Mouse (Mus musculus) common myeloid progenitor, adult 5-6 weeks (primary cell): ENCODE results near the gene Iqcj. TPM values are rescaled to one million over a fixed set of nuclear protein-coding genes. Genes with fewer than 3 reads are reported as not detected.
A peak's percentile ranks its signal among the peaks of the same experiment; 100 is the strongest.

Experiments
- ATAC-seq: replicated peaks from 2 replicates; pipeline ENCODE4 v1.8.0; 2016; ENCODE audit warnings: low read depth, mild to moderate bottlenecking, moderate TSS enrichment, inconsistent platforms; ENCODE audit not compliant: poor library complexity, severe bottlenecking
- total RNA-seq: library from RNA; stranded (forward); fragments of 200-1000, 187-1606 nt; gene quantifications from 2 replicates; pipeline ENCODE4 v1.2.3, GENCODE M21; 2017

Iqcj gene
- total RNA-seq, 1 experiment from 2014 or later: not detected

DNA sequence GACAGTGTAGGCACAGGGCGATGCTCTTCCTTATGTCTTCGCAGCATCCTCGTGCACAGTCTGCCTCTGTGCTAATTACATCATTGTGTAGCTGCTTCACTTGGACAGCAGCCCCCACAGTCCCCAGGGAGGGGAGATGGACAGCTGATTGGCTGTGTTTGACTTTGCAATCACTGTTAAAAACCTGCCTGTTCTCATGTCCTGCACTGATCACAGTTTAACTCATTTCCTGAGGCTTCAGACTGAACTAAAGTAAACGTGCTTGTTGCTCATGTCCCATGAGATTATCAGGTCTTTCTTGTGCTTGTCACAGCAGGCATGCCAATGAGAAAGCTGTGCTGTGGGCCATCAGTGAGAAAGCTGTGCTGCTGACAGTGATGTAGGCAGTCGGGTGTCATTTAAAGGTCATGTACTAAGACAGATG lies 60.5 kb downstream of the Iqcj start:
- ATAC-seq: no peak

GRCm38 (mm10) chr3:67954459-67955065 lies 62.5 kb downstream of the Iqcj start:
- no peak for ATAC-seq

DNA sequence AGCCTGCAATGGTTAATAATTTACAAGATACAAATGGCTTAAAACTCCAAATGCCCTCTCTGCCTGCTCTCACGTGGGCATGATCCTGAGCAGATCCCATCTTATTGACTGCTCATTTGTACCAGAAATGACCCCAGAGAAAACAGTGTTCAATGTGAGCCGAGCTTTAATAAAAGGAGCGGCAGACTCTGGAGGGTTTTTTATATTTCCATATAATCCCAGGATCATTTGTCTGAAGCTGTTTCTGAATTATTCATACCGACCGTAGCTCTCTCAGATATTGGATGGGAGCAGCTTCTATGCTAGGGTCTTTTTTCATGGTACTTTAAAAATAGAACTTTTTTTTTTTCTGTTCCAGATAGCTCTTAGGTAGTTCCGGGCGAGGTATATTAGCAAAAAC lies 67.7 kb downstream of the Iqcj start:
- no peak for ATAC-seq

GRCm38 (mm10) chr3:67960133-67960532 lies 68.1 kb downstream of the Iqcj start:
- ATAC-seq: no peak

DNA sequence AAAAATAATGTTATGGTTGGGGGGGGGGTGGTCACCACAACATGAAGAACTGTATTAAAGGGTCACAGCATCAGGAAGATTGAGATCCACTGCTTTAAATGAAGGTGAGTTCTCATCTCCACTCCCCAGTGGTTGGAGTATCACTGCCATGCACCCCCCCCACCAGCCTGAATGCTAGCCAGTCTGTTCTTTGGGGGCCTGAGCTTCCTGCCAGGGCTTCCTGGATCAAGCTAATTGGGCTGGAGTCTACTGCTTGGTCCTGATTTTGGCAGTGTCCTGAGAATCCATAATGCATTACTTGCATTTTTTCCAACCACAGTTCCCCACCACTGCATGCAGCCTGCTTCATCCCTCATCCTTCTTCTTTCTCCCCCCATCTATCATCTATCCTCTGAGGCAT lies 68.7 kb downstream of the Iqcj start:
- ATAC-seq: no peak

GRCm38 (mm10) chr3:67961934-67962639 lies 70.1 kb downstream of the Iqcj start:
- no peak for ATAC-seq

- ATAC-seq: no peak
Observed at GRCm38 (mm10) chr3:67974340-67974998, 82.4 kb downstream of the Iqcj start.

- ATAC-seq: no peak
Observed at GRCm38 (mm10) chr3:67980006-67980405, 88.0 kb downstream of the Iqcj start.

DNA sequence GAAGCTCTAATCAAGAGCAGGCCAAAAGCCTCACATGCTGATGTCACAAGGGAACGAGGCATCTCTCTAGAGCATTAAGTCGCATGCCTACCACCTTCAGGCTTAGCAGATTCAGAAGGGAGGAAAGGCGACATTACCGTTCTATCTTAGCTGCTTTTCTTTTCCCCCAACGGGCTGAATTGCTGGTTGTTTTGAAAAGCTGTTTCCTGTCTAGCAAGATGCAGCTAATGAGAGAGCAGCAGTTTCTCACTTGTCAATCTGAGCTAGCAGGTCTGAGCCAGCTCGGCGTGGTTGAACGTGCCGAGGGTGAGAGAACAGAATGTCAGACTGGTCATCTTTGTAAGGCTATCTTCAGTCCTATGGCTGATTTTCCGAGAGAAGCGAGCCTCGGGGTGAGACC lies 91.3 kb downstream of the Iqcj start:
- ATAC-seq: no peak

DNA sequence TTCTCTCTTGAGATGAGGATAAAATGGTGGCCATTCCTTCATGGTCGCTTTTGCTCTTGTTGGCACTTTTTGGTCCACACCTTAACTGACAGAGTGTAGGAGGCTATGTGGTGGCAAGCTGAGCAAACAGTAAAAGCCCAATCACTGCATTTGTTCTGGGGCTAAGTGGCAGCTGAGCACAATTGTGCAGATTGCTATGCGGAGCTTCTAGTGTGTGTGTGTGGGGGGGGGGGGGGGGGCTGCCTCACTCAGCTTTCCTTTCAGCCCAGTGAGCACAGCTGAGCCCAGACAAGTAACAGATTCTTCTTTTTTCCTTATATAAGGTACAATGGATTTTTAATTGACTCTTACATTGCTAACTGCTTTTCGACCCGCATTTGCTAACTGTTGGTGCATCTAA lies 110.4 kb downstream of the Iqcj start:
- ATAC-seq: no peak

- no peak for ATAC-seq
Observed at GRCm38 (mm10) chr3:68012342-68012741, 120.3 kb downstream of the Iqcj start.

GRCm38 (mm10) chr3:68015786-68016185 lies 123.8 kb downstream of the Iqcj start:
- ATAC-seq: no peak

DNA sequence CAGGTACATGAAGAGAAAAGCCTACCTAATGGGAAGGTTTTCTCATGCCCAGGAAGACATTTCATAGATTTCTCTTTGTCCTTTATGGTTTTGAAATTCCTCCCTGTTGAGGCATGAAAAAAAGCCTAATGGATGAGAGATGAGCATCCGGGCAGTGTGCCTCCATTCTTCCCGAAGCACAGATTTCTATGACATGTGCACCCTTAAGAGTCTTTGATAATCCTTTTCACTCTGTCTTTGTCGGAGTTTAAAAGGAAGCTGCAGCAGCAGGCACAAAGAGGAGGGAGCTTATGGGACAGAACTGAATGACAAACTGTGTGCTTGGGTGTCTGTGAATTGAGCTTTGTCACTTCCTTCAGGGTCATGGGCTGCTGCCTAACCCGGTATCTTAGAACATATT lies 127.4 kb downstream of the Iqcj start:
- ATAC-seq: no peak

DNA sequence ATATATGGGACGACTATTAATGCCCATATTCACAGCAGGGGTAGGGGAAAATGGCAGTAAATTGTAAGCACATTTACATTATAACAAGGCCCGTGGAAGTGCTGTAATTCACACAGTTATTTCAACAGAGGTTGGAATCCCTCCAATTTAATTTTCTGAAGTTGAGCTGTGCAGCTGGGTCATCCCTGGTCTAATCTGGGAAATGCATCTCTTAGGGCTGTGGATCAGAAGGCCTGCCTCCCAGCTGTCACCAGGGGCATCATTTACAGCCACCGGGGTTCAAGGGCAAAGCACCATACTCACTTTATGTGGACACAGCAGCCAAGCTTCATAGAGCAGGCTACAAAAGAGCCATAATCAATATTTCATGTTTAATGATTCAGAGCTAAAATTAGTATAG lies 144.1 kb downstream of the Iqcj start:
- no peak for ATAC-seq

- ATAC-seq: no peak
Observed at GRCm38 (mm10) chr3:68042951-68043350, 150.9 kb downstream of the Iqcj start.

- peak; percentile 83 for ATAC-seq
Observed at GRCm38 (mm10) chr3:68045475-68046416, 153.7 kb downstream of the Iqcj start.

DNA sequence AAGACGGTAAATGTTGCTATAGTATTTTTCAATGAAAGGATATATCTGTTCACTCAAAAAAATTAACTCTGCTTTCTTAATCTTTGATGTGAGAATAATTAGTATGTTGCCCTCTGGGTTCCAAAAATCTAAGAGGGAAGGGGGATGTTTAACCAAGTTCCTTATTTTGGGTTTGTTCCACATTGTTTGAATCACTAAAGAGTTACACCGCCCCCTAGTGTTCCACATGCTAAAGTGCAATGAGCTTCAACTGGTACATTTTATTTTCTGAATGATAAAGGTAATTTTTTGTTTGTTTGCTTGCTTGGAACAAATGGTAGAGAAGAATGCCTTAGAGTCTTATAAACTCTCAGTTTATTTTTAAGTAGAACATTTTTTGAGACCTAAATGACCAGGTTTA lies 161.5 kb downstream of the Iqcj start:
- peak; percentile 69 for ATAC-seq

DNA sequence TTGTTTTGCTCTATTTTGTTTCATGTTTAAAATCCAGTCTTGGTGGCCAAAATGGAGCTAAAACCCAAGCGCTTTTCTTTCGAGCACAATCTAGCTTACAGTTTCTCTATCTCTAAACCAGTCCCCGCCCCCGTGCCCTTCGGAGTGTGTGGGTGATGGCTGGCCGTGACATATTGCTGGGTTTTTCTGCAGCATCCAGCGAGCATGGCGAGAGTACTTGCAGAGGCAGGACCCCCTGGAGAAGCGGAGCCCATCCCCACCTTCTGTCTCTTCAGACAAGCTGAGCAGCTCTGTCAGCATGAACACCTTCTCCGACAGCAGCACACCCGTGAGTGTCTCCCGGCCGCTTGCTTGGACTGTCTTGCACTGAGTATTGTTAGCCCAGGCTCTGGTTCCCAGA lies 163.1 kb downstream of the Iqcj start:
- ATAC-seq: no peak

DNA sequence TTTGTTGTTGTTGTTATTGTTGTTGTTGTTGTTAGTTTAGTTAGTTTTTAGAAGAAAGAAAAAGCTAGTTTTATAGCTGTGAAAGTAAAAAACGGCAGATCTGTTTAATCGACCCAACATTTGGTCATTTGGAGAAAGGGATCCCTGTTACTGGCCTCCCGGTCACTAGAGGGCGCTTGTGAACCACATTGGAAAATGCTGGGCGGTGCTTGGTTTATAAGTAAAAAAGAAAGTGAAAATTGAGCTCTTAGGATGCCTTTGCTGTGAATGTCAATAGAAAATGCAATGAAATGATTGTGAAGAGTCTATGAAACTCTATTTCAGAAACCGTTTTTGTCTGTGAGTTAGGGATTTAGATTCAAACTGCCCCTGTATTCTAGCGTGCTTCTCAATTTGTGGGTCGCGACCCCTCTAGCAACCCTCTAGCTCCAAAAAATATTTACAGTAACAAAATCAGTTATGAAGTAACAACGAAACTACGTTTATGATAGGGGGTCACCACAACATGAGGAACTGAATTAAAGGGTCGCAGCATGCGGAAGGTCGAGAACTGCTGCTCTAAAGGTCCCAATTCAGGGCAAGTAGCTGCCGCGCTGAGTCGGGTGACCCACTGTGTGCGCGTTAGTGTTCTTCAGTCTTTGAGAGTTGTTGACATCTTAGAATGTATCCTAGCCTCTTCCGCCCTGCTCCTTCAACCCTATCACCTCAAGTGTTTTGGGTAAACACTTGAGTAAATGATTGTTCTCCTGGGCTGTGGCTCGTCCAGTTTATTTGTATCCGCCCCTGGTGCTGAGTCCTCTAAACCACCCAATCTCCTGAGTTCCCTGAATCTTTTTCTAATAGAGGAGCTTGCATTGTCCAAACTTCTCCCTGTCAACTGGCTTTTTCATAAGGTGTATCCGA lies 164.6 kb downstream of the Iqcj start:
- ATAC-seq: peak; percentile 82
